Mouse (Mus musculus) adrenal gland, postnatal 14 days (tissue): Measurements from ENCODE around the gene Cmtm6. TPM values are rescaled to one million over a fixed set of nuclear protein-coding genes. Genes with fewer than 3 reads are reported as not detected.
"Not testable (repeated sequence)": the region's sequence is repeated elsewhere in the genome, so short reads cannot be mapped to it uniquely, and the experiment has no call there.

Experiments
- DNase-seq: peaks from one replicate; pipeline ENCODE4 v3.0.0; 2021; ENCODE audit warnings: mixed read lengths
- long read RNA-seq, 2 experiments: library from polyadenylated mRNA; stranded (forward); transcript quantifications; one replicate each; pipeline ENCODE4 v2.0.0; 2021
- total RNA-seq: library from RNA; stranded (reverse); gene quantifications from 2 replicates; pipeline ENCODE4 v1.2.3, GENCODE M21; 2021

The Cmtm6 gene
- total RNA-seq: 57.6 and 58.5 TPM in 2 replicates
- long read RNA-seq, experiment 1, transcript Cmtm6-201 (4 exons, 3,383 nt): major isoform, 183 of 194 reads
- long read RNA-seq, experiment 1, partial matches to known transcripts: 9 of 194 reads
- long read RNA-seq, experiment 1, other reads (novel, unspliced or antisense): 2 of 194 reads
- long read RNA-seq, experiment 2, transcript Cmtm6-201 (4 exons, 3,383 nt): major isoform, 120 of 126 reads
- long read RNA-seq, experiment 2, partial matches to known transcripts: 3 of 126 reads
- long read RNA-seq, experiment 2, other reads (novel, unspliced or antisense): 3 of 126 reads

GRCm38 (mm10) chr9:114731011-114731755, at the start of gene Cmtm6:
TSS of gene Cmtm6 (plus strand) at chr9:114731116.
- DNase-seq: peak; percentile 99

GRCm38 (mm10) chr9:114682193-114682592, 48.7 kb upstream of the Cmtm6 start:
- no peak for DNase-seq

GRCm38 (mm10) chr9:114686245-114686644, 44.7 kb upstream of the Cmtm6 start:
- DNase-seq: no peak

GRCm38 (mm10) chr9:114687639-114688038, 43.3 kb upstream of the Cmtm6 start:
- no peak for DNase-seq

- DNase-seq: peak; percentile 100
These were observed 42.5 kb upstream of the Cmtm6 start, which contains the start of gene Dync1li1 for GRCm38 (mm10) chr9:114688252-114688952. TSS of gene Dync1li1 (plus strand) at chr9:114688790.

GRCm38 (mm10) chr9:114688953-114689407, 41.9 kb upstream of the Cmtm6 start:
- DNase-seq: peak; percentile 74

GRCm38 (mm10) chr9:114690119-114690601, 40.8 kb upstream of the Cmtm6 start:
- peak; percentile 51 for DNase-seq

- no peak for DNase-seq
These were observed 39.8 kb upstream of the Cmtm6 start for GRCm38 (mm10) chr9:114691112-114691511.

GRCm38 (mm10) chr9:114695662-114696061, 35.3 kb upstream of the Cmtm6 start:
- DNase-seq: not testable (repeated sequence)

- no peak for DNase-seq
These were observed 33.8 kb upstream of the Cmtm6 start for GRCm38 (mm10) chr9:114697072-114697471.

GRCm38 (mm10) chr9:114697926-114698325, 33.0 kb upstream of the Cmtm6 start:
- no peak for DNase-seq

- DNase-seq: no peak
These were observed 31.7 kb upstream of the Cmtm6 start for GRCm38 (mm10) chr9:114699262-114699661.

- DNase-seq: no peak
These were observed 30.8 kb upstream of the Cmtm6 start for GRCm38 (mm10) chr9:114699882-114700665.

- no peak for DNase-seq
These were observed 29.9 kb upstream of the Cmtm6 start for GRCm38 (mm10) chr9:114701031-114701430.

- DNase-seq: no peak
These were observed 29.0 kb upstream of the Cmtm6 start for GRCm38 (mm10) chr9:114701921-114702320.

GRCm38 (mm10) chr9:114707805-114708204, 23.1 kb upstream of the Cmtm6 start:
- no peak for DNase-seq

- peak; percentile 24 for DNase-seq
These were observed 20.6 kb upstream of the Cmtm6 start for GRCm38 (mm10) chr9:114710345-114710744.

- no peak for DNase-seq
These were observed 17.4 kb upstream of the Cmtm6 start for GRCm38 (mm10) chr9:114713481-114713880.

GRCm38 (mm10) chr9:114716677-114717331, 14.1 kb upstream of the Cmtm6 start:
- no peak for DNase-seq

- peak; percentile 61 for DNase-seq
These were observed 3.6 kb upstream of the Cmtm6 start for GRCm38 (mm10) chr9:114727315-114727714.

GRCm38 (mm10) chr9:114728432-114728831, 2.5 kb upstream of the Cmtm6 start:
- DNase-seq: not testable (repeated sequence)
